Mouse (Mus musculus) R1 (cell line): Measurements from ENCODE around the gene Zdhhc1.
A peak's percentile ranks its signal among the peaks of the same experiment; 100 is the strongest.

Experiments used
- DNase-seq: peaks from one replicate; pipeline ENCODE4 v3.0.0-alpha.2; 2018; ENCODE audit warnings: low read depth, low spot score

Zdhhc1 gene

DNA sequence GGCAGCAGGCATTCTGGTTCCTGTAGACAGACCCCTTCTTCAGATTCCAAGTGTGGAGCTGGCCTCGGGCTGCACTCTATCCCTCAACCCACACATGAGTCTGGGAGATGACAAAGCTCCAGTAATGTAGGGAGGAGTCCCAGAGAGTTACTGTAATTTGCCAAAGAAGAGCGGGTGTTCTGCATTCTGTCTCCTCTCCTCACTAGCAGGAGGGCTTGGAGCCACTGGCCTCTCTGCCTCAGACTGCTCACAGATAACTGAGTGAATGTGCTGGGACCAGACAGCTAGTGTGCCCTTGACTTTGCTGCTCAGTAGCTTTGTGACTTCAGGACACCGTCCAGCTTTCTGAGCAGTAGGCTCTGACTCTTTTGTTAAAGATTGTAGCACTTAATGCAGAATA lies 18.9 kb downstream of the Zdhhc1 start:
- DNase-seq, result no peak

DNA sequence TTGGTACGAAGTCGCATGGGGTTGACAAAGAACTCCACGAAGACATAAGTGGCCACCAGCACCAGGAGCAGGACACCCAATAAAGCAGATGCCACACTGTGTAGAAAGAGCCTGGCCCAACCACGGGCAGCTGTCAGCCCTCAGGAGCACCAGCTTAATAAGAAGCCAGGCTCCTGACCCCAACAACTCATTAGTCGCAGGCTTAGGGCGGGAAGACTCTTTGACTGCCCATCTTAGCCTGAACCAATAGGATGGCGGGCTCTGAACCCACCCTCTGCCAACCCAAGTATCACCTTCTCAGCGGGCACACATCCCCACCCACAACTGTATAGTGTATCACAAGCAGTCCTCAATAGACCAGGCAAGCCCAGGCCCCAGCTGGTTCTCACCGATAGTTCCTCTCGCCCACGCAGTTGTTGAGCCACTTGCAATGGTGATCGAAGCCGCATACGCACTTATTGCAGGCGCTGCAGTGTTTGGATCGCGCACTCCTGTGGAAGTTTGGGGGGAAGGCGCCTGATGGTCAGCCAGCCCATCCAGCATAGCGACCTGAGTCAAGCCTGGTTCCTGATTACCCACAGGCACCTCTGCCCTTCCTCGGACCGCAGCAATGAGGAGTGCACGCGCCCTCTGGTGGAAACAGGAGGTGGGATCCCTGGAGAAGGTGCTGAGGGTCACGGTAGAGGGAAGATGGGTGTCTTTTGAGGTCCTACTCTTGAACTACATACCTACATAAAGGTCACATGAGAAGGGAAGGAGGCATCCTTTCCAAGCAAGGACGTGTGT lies 19.9 kb downstream of the Zdhhc1 start:
- peak; percentile 75 for DNase-seq

DNA sequence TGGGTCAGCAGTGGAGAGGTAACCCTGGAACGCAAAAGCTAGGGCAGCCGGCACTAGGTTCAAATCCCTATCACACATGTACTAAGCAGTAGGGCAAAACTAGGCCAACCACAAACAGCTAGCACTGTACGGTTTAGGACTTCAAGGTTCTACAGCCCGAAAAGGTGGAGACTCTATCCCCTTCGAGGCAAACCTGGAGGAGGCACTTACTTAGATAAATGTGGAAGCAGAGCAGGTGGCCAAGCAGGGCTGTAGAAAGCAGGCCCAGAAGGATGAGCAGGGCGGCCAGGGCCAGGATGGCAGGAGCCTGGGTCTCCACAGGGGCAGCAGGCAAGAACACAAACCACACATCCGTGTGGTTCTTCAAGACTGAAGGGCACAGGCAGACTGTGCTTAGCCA lies 20.5 kb downstream of the Zdhhc1 start:
- DNase-seq, result no peak

DNA sequence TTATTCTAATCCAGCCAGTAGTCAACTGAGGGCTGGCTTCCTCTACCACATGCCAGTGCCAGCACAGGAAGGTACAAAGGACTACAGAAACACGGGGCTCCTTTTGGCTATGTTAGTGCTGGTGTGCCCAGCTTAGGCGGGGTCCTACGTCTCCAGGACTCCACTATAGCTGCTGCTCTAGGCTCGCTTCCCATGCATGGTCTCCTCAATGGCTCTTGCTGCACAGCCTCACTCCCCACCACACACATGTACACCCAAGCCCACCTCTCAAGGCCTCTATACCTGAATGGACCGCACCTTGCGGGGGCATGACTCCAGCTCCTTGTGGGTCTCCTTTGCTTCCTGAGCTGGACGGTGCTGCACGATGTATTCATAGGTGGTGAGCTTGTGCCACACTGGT lies 21.0 kb downstream of the Zdhhc1 start:
- no peak for DNase-seq

DNA sequence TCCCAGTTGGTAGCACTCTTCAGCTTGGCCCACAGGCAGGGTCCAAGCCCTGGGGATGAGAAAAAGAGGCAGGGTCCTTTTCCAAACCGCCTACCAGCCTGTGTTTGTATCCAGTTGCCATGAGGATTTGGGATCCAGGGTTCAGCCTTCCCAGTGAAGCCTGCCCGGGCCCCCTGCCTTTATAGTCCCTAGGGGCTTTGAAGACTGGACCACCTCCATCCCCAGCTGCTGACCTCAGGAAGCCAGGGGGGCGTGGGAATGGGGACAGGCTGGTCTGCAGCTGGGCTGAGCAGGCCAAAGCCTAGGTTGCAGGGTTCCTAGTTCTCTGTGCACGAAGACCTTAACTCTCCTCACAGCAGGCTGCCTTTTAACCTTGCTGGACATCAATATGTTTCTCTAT lies 21.4 kb downstream of the Zdhhc1 start:
- no peak for DNase-seq

DNA sequence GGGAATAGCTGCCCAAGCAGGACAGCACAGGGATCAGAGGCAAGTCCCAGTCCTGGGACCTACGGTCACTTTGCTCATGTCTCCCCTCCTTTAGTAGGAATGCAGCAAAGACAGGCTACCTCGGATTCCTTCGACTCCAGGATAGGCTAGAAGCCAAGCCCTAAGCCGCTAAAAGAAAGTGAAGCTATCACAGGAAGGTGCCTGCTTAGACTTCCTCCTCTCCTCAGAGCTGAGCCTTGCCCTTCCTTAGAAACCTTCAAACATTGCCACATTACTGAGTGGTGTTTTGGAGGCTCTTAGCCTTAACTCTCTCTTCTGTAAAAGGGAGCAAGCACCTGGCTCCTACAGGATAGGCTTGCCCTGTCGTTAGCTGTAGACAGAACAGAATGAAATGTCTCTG lies 22.0 kb downstream of the Zdhhc1 start:
- no peak for DNase-seq

DNA sequence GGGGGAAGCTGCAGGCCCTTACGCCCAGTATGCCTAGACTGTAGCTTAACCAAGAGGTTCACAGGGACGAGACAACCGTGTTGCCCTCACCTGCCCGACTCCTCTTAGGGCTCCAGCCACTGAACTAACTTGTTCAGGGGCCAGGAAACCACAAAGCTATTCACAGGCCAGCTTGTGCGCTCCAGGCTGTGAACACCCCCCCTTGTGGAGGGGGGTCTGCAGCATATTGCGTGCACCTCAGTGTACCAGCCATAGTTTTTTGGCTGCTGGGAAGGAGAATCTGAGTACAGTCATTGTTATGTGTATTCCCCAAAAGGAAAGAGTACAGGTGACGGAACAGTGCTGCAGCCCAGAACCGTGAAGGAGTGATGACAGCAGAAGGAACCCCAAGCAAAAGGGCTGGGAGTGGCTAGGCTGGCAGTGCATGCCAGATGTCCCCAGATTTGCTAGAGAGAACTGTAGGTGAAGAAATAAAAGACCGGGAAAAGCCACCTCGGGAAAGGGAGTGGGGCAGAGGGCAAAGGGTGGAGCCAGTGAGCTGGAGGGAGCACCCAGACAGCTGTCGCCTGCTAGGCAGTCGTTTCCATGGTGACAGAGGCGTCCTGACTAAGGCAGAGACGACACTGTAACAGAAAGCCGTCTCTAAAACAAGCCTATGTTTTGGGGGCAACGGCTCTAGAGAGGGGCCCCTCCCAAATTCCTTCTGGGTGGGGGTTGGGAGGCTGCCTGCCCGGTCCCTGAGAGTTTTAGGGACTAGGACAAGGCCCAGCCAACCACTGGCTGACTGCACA lies 22.7 kb downstream of the Zdhhc1 start:
- DNase-seq, result peak; percentile 78

DNA sequence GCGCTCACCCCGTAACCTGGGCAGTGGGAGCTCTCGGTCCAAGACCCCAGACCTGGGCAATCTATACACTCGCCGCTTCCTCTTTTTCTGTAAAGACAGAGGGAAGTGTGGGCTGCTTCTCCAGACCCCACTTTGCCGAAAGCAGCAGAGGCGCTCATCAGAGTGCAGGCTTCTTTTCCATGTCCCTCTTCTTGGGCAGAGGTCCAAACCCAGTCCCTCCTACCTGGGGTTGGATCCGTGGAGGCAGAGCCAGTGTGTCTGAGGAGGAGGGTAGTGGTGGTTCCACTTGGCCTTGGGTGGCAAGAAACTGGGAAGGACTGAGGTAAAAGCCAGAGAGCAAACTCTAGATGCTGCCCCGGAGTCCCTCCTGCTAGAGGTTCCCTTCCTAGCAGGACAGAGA lies 23.7 kb downstream of the Zdhhc1 start:
- DNase-seq, result no peak

DNA sequence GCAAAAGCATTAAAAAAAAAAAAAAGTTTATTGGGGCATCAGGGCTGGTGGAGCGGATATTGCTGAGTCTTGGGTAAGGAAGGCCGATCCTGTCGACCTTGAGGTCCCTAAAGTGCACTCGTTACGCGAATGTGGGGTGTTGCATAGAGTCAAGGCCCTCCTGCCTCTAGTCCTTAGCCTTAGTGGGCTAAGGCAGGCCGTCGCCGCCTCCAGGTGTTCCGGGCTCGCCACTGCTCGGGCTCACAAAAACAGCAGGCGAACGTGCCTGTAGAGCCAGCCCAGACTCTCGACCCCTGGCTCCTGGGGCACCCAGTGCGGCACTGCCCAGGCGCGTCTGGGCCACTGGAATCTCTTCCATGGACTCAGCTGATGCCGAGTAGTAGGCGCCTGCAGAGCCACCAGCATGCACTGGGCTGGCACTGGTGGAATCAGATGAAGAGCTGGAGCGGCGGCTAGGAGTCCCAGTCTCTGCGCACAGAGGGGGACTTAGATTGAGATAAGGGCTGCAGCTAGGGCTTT lies 24.2 kb downstream of the Zdhhc1 start:
- no peak for DNase-seq

DNA sequence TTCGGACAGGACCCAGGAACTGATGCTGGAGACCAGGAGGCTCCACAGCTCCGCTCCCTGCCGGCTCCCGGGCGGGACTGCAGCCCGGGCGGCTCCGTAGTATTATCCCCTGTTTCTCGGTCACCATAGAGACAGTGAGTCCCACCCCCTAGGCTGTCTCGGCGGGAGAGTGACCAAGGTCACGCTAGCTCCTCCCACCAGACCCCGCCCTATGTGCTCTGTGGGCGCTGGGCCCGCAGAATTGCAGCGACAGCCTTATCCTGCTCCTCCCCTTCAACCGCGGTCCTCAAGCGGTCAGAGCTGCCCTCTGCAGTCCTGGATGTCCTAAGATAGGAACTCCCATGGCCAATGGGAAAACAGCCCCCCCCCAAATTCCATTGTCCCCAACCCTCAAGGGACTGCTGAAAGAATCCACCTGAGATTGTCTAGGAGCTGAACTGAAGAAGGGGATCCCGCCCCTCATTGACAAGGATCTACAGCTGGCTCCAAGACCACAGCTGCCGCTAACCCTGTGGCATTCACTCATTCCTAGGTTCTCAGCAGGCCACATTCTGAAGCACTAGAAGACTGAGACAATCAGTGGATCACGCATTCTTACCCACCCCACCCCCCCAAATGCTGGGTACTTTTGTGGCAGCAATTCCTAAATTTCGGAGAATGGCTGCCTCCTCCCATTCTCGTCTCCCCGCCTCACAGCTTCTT lies 25.2 kb downstream of the Zdhhc1 start, which contains the start of gene Tppp3:
Gene Tppp3 (minus strand): TSS at position 213 of the 702 bp plus-strand sequence.
- DNase-seq, result peak; percentile 93

DNA sequence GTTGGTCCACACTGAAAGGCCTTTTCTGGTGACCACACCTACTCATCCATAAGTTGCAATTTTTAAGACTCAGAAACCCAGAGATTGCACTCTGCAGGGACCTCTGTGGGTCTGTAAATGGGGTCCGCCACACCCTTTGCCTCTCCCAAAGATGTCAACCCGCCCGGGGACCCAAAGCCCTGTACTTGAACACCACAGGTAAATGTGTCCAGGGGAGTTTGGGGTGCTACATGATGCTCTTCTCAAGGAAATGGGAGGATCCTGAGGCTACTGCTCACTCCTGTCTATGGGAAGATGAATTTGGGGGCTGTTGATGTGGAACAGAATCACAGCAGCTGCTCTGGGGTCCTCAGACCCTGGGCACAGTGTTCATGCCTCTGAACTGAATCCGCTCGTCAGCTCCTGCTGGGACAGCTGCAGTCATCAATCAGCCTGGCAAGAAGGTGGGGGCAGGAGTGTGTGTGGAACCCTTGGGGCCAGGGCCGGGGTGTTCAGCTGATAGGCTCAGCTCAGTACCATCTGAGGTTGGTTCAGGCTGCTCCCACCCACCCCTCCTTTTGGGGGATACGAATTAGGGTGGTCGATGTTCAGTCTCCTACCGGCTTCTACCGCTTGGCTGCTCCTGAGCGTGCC lies 25.9 kb downstream of the Zdhhc1 start:
- DNase-seq, result no peak

DNA sequence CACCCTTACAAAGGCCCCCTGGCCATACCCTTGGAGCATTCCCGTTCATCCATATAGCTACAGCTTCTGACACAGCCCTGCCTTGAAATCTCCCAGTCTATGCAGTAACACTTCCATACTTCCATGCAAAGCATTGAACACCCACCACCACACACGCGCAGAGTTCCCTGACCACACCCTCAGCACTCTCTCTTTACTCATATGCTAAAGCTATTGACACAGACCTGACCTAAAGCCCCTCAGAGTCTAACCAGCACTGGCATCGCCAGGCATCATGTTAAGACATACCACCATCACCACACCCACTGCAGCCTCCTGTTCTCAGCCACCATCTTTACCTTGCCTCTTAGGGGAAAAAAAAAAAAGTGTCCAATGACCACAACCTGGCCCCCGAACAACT lies 26.4 kb downstream of the Zdhhc1 start:
- DNase-seq, result no peak

DNA sequence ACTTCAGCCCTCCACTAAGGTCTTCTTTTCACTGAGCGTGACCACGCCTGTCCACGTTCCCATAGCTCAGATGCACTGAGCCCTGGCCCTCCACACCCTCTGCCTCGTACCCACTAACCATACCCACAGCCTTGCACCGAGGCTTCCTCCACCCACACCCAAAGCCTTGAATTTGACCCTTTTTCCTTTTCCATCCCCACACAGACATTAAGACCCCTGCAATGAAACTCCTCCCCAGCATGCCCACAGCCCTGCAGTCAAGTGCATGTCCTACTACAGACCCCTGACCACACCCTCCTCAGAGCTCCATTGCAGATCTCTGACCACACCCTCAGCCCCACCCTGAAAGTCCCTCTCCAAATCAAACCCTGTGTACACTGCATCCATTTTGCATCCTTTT lies 26.9 kb downstream of the Zdhhc1 start:
- no peak for DNase-seq

DNA sequence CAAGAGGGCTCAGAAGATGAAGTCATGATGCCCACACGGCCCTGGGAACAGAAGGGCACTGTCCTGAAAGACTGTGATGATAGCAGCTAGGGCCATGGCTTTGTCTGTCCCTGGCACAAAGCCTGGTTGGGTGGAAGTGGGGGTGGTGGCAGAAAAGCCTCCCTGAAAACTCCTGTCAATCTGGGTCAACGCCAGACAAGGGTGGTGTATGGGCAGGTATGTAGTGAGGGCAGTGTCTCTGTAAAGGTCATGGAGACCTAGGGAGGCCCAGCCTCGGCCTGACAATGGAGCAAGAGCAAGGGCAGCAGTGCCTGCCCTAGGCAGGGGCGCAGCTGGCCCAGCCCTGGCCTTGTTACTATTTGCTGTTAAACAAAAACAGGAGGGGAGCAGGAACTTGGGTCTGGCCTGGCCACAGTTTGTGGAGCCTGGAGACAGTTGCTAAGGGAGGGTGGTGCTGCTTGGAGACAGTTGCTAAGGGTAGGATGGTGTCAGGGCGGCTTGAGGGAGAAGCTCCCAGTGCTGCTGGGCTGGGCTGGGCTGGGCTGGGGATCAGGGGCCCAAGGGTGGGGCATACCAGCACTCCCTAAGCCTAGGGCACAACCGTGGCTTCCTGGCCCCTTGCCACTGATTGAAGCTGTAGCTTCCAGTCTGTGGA lies 27.5 kb downstream of the Zdhhc1 start:
- peak; percentile 76 for DNase-seq

DNA sequence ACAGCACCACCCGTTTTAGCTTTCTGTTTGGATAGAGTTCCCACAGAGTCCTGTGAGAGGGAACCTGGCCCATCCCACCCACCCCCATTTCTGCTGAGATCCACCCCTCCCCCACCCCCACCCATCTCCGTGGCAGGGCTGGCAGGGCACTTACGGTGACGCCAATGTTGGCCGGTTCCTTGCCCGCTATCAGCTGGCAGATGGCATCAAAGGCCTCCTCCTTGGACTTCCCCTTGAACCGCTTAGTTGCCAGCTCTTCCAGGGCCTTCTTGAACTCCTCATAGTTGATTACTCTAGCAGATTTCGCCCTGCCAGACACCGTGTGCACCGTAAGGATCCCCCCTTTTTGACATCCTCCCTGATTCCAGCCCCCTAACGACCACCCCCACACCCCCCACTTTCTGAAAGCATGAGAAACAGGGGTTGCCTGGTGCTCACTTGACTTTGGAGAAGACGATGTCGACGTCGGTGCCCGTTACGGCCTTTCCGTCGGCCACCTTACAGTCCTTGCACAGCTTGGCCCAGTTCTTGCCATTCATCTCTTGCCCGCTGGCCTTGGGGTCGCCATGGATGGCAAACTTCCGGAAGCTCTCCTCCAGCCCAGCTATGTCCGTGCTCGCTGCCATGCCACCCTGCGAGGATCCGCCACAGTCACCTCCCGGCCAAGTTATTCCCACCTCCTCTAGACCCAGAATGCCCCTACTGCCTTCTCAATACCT lies 28.5 kb downstream of the Zdhhc1 start:
- DNase-seq, result no peak

DNA sequence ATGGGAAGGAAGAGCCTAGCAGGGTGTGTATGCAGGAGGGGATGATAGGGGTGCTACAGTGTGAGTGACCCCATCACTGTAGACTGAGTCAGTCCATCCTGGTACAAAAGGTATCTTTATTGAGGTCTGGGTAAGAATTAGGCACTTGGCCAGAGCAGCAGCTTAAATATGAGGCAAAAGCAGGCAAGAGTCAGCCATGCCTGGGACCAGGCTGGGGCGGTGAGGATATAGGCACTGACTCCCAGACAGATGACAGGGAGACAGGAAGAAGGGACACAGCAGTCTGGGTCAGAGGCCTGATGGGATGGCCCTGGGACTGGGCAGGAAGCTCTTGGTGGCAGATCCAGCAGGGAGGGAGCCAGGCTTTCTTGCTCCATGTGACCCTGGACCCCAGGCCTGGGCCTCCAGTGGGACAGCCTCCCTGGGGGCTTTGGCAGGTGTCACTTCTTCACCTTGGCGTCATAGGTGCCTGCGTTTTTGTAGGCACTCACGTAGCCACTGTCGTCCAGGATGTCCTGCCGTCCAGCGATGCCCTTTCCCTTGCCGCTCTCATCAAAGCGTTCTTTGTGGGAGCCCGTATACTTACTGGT lies 29.2 kb downstream of the Zdhhc1 start:
- no peak for DNase-seq

DNA sequence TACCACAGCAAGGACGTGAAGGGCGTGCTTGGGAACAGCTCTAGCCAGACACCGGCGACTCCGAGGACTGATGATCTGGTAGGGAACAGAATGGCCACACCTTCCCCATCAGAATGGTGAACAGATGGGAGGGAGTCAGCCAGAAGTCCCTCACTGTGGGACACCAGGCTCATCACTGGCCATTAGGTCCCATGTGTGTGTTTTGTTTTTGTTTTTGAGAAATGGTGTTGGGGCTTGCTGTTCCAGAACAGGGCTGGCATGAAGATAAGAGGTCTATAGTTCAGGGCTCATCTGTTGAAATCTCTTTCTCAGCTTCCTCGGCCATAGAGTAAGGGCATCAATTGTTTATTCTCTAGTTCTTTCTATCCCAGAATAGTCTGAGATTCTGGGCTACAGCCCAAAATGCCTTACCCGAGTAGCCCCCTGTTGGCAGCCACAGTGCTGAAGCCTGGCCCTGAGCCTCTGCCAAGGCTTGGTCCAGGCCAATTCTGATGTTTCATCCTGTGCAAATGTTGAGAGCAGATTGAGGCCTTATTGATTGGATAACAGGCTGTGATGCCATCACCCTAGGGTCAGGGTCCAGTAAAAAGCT lies 29.9 kb downstream of the Zdhhc1 start:
- no peak for DNase-seq

DNA sequence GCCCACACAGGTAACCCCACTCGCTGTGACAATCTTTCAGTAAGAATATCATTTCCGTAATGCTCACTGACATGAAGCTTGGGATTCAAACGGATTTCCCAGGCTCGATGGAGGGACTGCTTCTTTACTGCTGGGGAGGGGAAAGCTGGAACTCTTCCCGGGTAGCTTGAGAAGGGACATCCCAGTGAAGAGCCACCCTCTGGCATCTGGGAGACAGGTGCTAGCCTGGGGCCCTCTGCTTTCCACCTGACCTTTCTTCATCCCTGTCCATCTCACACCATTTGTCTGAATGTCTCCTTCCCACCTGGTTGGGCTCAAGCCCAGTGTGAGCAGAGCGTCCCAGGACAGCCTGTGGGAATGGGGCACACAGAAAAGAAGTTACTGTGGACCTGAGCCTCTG lies 30.5 kb downstream of the Zdhhc1 start:
- DNase-seq, result no peak

DNA sequence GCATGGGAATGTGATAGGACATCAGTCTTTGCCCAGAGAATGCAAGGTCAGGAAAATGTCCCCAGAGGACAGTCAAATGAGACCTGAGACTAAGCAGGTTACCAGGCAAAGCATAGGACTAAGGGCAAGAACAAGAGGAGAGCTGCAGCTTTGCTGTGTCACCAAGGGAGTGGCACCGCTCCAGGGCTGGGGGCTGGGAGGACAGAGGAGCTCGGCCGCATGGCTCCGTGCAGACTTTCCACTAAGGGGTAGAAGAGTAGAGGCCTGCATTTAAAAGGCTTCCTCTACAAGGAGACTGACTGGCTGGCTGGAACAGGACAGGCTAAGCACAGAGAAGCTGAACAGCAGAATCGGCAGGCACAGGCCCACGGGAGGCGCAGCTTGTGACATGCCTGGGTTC lies 32.1 kb downstream of the Zdhhc1 start:
- no peak for DNase-seq
